Mouse (Mus musculus) CH12.LX (cell line): ENCODE measurements around the gene Snupn. TPM values are rescaled to one million over a fixed set of nuclear protein-coding genes. Genes with fewer than 3 reads are reported as not detected.

Experiments used
- DNase-seq: peaks from one replicate; pipeline ENCODE4 v3.0.0-alpha.2; 2013; ENCODE audit errors: extremely low read depth
- H3K27ac ChIP-seq: 2 replicates; pipeline ENCODE4 v1.5.1; 2012; ENCODE audit warnings: low read depth, mild to moderate bottlenecking, control low read depth, moderate library complexity; ENCODE audit not compliant: insufficient read depth
- H3K27me3 ChIP-seq: replicated peaks from 2 replicates; pipeline ENCODE3; 2012; ENCODE audit warnings: inconsistent platforms
- H3K36me3 ChIP-seq, 2 experiments: replicated peaks in 1 of 2; 2 replicates each; pipeline versions ENCODE3 to v1.6.1; 2012; ENCODE audit warnings: inconsistent platforms in 1 of 2, low read length in 1 of 2, mild to moderate bottlenecking in 1 of 2, mixed read lengths in 1 of 2, moderate library complexity in 1 of 2; ENCODE audit not compliant: control insufficient read depth in 1 of 2, insufficient read depth in 1 of 2
- H3K4me1 ChIP-seq, 2 experiments: 2 replicates each; pipeline ENCODE4 v1.6.1; 2012; ENCODE audit warnings: inconsistent platforms in 1 of 2, moderate library complexity in 1 of 2; ENCODE audit not compliant: insufficient read depth in 2 of 2, control insufficient read depth in 1 of 2
- H3K4me2 ChIP-seq: 2 replicates; pipeline ENCODE4 v1.6.1; 2012; ENCODE audit warnings: low read depth, mild to moderate bottlenecking, control low read depth; ENCODE audit not compliant: poor library complexity, insufficient read depth, severe bottlenecking
- H3K4me3 ChIP-seq, 3 experiments: fragments of 150-350 bp in 1 of 3; sonication (generic) in 1 of 3; replicated peaks in 1 of 3; 2 replicates each; pipeline versions ENCODE3 to v1.5.1; 2011 to 2012; ENCODE audit warnings: low read depth in 2 of 3, low read length in 2 of 3, mild to moderate bottlenecking in 2 of 3, moderate library complexity in 2 of 3, control low read depth in 1 of 3, improper control_type of control experiment in 1 of 3, inconsistent platforms in 1 of 3, mixed read lengths in 1 of 3; ENCODE audit not compliant: poor library complexity in 1 of 3
- H3K79me2 ChIP-seq: replicated peaks from 2 replicates; pipeline ENCODE4 v1.6.1; 2012; ENCODE audit warnings: mild to moderate bottlenecking, moderate library complexity; ENCODE audit not compliant: control insufficient read depth, poor library complexity, insufficient read depth, severe bottlenecking; ENCODE audit errors: extremely low read depth
- H3K9ac ChIP-seq: 2 replicates; pipeline ENCODE4 v1.6.1; 2012; ENCODE audit warnings: low read depth, mild to moderate bottlenecking, control low read depth, moderate library complexity; ENCODE audit not compliant: insufficient read depth
- H3K9me3 ChIP-seq: replicated peaks from 2 replicates; pipeline ENCODE3; 2012; ENCODE audit warnings: low read length, inconsistent platforms, mixed read lengths
- CHD2 ChIP-seq: IDR thresholded peaks from 2 replicates; pipeline ENCODE4 v1.6.1; 2011; ENCODE audit warnings: low read length, improper control_type of control experiment
- CTCF ChIP-seq, 2 experiments: IDR thresholded peaks in 1 of 2; conservative IDR thresholded peaks in 1 of 2; 2 replicates each; pipeline ENCODE4 v1.5.1; 2011 to 2012; ENCODE audit warnings: low read depth in 2 of 2, low read length in 2 of 2, improper control_type of control experiment in 1 of 2, inconsistent platforms in 1 of 2, mild to moderate bottlenecking in 1 of 2, moderate library complexity in 1 of 2
- HCFC1 ChIP-seq: IDR thresholded peaks from 2 replicates; pipeline ENCODE4 v1.6.1; 2012; ENCODE audit warnings: low read depth, mild to moderate bottlenecking, inconsistent platforms, low read length, improper control_type of control experiment
- IRF4 ChIP-seq: IDR thresholded peaks from 2 replicates; pipeline ENCODE4 v1.6.1; 2014; ENCODE audit warnings: low read depth, mild to moderate bottlenecking, inconsistent platforms, low read length, improper control_type of control experiment
- JUND ChIP-seq: conservative IDR thresholded peaks from 2 replicates; pipeline ENCODE4 v1.6.1; 2011; ENCODE audit warnings: low read depth, low read length, improper control_type of control experiment
- KAT2A ChIP-seq: IDR thresholded peaks from 2 replicates; pipeline ENCODE4 v1.6.1; 2012; ENCODE audit warnings: low read length, improper control_type of control experiment, inconsistent platforms; ENCODE audit not compliant: insufficient replicate concordance
- MAFK ChIP-seq: IDR thresholded peaks from 2 replicates; pipeline ENCODE4 v1.6.1; 2011; ENCODE audit warnings: low read length, improper control_type of control experiment; ENCODE audit not compliant: insufficient replicate concordance
- MYC ChIP-seq: IDR thresholded peaks from 2 replicates; pipeline ENCODE4 v1.6.1; 2011; ENCODE audit warnings: low read depth, mild to moderate bottlenecking, improper control_type of control experiment, low read length
- PAX5 ChIP-seq: IDR thresholded peaks from 2 replicates; pipeline ENCODE4 v1.6.1; 2012; ENCODE audit warnings: low read length, inconsistent platforms, mixed read lengths
- RAD21 ChIP-seq: IDR thresholded peaks from 2 replicates; pipeline ENCODE4 v1.6.1; 2011; ENCODE audit warnings: low read depth, mild to moderate bottlenecking, low read length, improper control_type of control experiment, moderate library complexity
- RCOR1 ChIP-seq: conservative IDR thresholded peaks from 2 replicates; pipeline ENCODE4 v1.6.1; 2012; ENCODE audit warnings: low read depth, mild to moderate bottlenecking, inconsistent platforms, low read length, improper control_type of control experiment
- SMC3 ChIP-seq: IDR thresholded peaks from 2 replicates; pipeline ENCODE4 v1.6.1; 2011; ENCODE audit warnings: low read depth, low read length, improper control_type of control experiment
- TBP ChIP-seq: conservative IDR thresholded peaks from 2 replicates; pipeline ENCODE4 v1.6.1; 2011; ENCODE audit warnings: low read depth, low read length, improper control_type of control experiment
- USF2 ChIP-seq: conservative IDR thresholded peaks from 2 replicates; pipeline ENCODE4 v1.6.1; 2011; ENCODE audit warnings: low read depth, low read length, improper control_type of control experiment
- ZKSCAN1 ChIP-seq: IDR thresholded peaks from 2 replicates; pipeline ENCODE4 v1.6.1; 2012; ENCODE audit warnings: low read depth, inconsistent platforms, low read length, improper control_type of control experiment, borderline replicate concordance
- ZMIZ1 ChIP-seq: IDR thresholded peaks from 2 replicates; pipeline ENCODE4 v1.6.1; 2012; ENCODE audit warnings: low read depth, mild to moderate bottlenecking, inconsistent platforms, low read length, improper control_type of control experiment
- dilution Hi-C: fragments of 300-500 bp; cut with MboI; formaldehyde crosslinking; loops from 2 replicates; pipeline ENCODE4 v1.14.3; 2020; ENCODE audit warnings: low sequenced_read_pairs; ENCODE audit not compliant: extremely low pct_unique_long_range_greater_than_20kb, extremely low pct_ligation_motif_present
- in situ Hi-C: fragments of 300-500 bp; cut with MboI; formaldehyde crosslinking; loops from 3 replicates; pipeline ENCODE4 v1.14.3; 2019; ENCODE audit warnings: low sequenced_read_pairs, low pct_ligation_motif_present, low pct_unique_long_range_greater_than_20kb, mixed read lengths
- polyA plus RNA-seq: library from polyadenylated mRNA; unstranded; fragments of >175 nt; gene quantifications from 2 replicates; pipeline ENCODE4 v1.2.1, GENCODE M21; 2012; ENCODE audit warnings: low read depth; ENCODE audit not compliant: insufficient read length
- total RNA-seq, 2 experiments: library from RNA; depleted of rRNA; stranded (reverse); fragments of 300-350 nt in 1 of 2; fragments of >200 nt in 1 of 2; gene quantifications; 2 replicates each; pipeline ENCODE4 v1.2.3; 2012 to 2014

The Snupn gene
- total and polyA plus RNA-seq, 3 experiments = 18.3 to 25.1 (median 21.2) TPM

DNA sequence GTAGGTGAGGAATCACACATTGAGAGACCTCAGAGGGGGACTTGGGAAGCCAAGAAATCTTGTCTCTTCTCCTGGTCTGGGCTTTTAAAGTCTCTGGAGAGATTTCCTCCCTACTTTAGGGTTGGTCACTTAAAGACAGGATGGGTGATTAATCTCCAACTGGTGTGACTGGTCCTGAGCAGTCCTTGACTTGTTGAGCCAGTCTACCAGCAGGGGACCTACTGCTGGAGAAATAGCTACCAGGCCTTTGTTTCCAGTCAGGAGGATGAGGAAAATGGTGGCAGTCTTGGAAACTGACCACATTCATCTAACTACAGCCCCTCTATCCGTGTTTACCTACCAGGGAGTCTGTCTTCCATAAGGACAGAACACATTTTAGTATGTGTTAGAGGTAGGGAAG is 61.7 kb downstream of the Snupn start:
- Histone ChIP-seq H3K4me3 (no peak overlapping the region), H3K79me2 (0 out of 2 replicates have a peak, but pooled peaks cover 2% of the 10 kb centered on the region), H3K27me3 (no peaks in the 10 kb centered on the region), H3K9ac (no peak overlapping the region), H3K9me3 (peaks cover 9% of the 10 kb centered on the region), H3K4me1 (no peaks in the 10 kb centered on the region), H3K27ac (no peak overlapping the region), H3K36me3 (peaks cover 0 to 26% of the 10 kb centered on the region in 2 experiments), H3K4me2 (no peak overlapping the region)
- no peak for DNase-seq
- TF ChIP-seq PAX5 = no peak
- TF ChIP-seq ZMIZ1 = no peak
- in situ Hi-C loops (no loop called here), dilution Hi-C loops (no loop called here)

DNA sequence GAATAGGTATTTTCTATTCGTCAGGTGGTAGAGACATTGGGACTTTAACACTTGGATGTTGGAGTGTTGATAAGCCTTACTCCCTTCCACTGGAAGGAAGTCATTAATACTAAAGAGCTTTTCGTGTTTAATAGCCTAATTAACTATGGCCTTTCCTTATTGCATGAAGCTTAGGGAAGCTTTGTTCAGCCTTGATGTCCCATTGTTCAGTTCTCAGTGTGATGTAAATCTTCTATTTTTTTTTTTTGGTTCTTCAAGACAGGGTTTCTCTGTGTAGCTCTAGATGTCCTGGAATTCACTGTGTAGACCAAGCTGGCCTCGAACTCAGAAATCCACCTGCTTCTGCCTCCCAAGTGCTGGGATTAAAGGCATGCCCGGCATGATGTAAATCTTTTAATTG is 62.2 kb downstream of the Snupn start:
- no peak for DNase-seq
- Histone ChIP-seq H3K79me2 (0 out of 2 replicates have a peak, but pooled peaks cover 2% of the 10 kb centered on the region), H3K36me3 (peaks cover 0 to 22% of the 10 kb centered on the region in 2 experiments), H3K4me2 (no peak overlapping the region), H3K27me3 (no peaks in the 10 kb centered on the region), H3K9me3 (peaks cover 7% of the 10 kb centered on the region), H3K4me1 (no peaks in the 10 kb centered on the region), H3K4me3 (no peak overlapping the region), H3K9ac (no peak overlapping the region), H3K27ac (no peak overlapping the region)
- dilution Hi-C loops = no loop called here
- in situ Hi-C loops = no loop called here
- TF ChIP-seq MAFK = no peak
- no peak for TF ChIP-seq SMC3
- no peak for TF ChIP-seq JUND
- TF ChIP-seq RCOR1 = no peak
- TF ChIP-seq MYC = no peak
- TF ChIP-seq TBP = no peak
- no peak for TF ChIP-seq CHD2
- TF ChIP-seq IRF4 = no peak
- no peak for TF ChIP-seq ZKSCAN1
- no peak for TF ChIP-seq PAX5
- TF ChIP-seq ZMIZ1 = no peak

GRCm38 (mm10) chr9:57013756-57014155 is 63.1 kb downstream of the Snupn start:
- dilution Hi-C loops = no loop called here
- H3K4me2 ChIP-seq = no peak overlapping the region
- DNase-seq = no peak
- TF ChIP-seq KAT2A (no peak), MYC (no peak), RAD21 (no peak), CTCF (conservative IDR thresholded peaks at IDR 0.05 in 1 of 2, IDR thresholded peaks at IDR 0.05 in 1 of 2; ENCODE audit: low read depth in 2 of 2, low read length in 2 of 2) (no peak), RCOR1 (no peak), SMC3 (no peak), ZMIZ1 (no peak), USF2 (no peak), IRF4 (no peak), HCFC1 (no peak)
- TF ChIP-seq, all 38 proteins: peak for 0
- Histone ChIP-seq H3K4me1 (no peaks in the 10 kb centered on the region), H3K79me2 (0 out of 2 replicates have a peak, but pooled peaks cover 2% of the 10 kb centered on the region), H3K27ac (no peak overlapping the region), H3K36me3 (peaks cover 0 to 18% of the 10 kb centered on the region in 2 experiments), H3K27me3 (no peaks in the 10 kb centered on the region), H3K9ac (no peak overlapping the region), H3K9me3 (peaks cover 7% of the 10 kb centered on the region), H3K4me3 (no peak overlapping the region)
- in situ Hi-C loops = no loop called here
